Mouse (Mus musculus) monocyte, adult 2 months (primary cell): Measurements from ENCODE around the gene Aste1.

Experiments
- DNase-seq, 2 experiments: peaks; one replicate each; pipeline ENCODE4 v3.0.0; 2022; ENCODE audit warnings: low spot score in 2 of 2, low read depth in 1 of 2

The Aste1 gene

GRCm38 (mm10) chr9:105395218-105395627, at the start of gene Aste1, which contains the start of gene Nek11:
Aste1 (plus strand) TSS chr9:105395392.
Nek11 (minus strand) TSS chr9:105395524.
- DNase-seq, result peak; percentile 89 to 91

GRCm38 (mm10) chr9:105348242-105349031, 46.8 kb upstream of the Aste1 start:
- no peak for DNase-seq

GRCm38 (mm10) chr9:105349034-105349433, 46.2 kb upstream of the Aste1 start:
- no peak for DNase-seq

DNA sequence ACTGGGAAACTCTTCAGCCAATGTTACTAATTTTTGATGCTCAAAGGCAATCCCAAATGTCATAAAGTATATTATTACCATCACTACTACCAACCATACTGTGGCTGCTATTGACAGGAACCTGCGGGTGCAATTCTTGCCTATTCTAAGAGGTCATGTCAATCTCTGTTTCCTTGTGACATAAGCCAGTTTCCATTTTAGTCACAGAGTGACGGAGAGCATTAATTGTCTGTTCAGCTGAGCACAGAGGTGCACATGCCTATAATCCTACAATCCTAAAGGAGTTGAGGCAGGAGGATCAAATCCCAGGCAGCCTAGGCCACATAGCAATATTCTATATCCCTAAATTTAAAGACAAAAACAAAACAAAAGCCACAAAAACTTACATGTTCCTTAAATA, 33.0 kb upstream of the Aste1 start:
- no peak for DNase-seq

DNA sequence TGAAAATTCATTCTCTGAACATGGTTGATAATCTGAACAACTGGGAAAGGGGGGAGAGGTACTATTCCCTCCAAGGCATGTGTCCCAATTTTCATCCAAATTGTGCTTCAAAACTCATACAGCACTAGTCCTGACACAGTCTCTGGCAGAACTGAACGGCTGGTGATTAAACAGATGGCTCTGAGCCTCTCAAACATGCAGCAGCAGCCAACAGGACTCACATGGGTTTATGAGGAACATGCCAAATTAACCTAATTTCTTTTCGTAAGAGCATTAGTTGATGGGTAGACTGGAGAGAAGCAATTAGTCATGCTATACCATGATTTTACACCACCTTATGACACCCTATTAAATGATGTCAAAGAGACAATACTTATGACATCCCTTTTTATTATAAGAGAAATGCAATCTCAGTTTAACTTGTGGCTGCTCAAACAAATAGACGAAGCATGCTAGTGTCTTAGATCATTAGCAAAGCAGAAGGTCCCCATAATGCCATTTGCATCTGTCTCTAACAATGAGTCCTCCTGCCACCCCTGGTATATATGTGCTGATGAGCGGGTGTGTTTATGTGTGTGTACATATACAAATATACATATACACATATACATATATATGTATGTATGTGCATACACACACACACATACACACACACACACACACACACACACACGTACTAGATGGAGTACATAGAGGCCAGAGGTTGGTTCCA, 31.5 kb upstream of the Aste1 start:
- DNase-seq, result no peak

GRCm38 (mm10) chr9:105366199-105366598, 29.0 kb upstream of the Aste1 start:
- DNase-seq, result no peak

GRCm38 (mm10) chr9:105368605-105369004, 26.6 kb upstream of the Aste1 start:
- DNase-seq, result no peak

GRCm38 (mm10) chr9:105374361-105374760, 20.8 kb upstream of the Aste1 start:
- DNase-seq, result no peak

GRCm38 (mm10) chr9:105376411-105376810, 18.8 kb upstream of the Aste1 start:
- no peak for DNase-seq

DNA sequence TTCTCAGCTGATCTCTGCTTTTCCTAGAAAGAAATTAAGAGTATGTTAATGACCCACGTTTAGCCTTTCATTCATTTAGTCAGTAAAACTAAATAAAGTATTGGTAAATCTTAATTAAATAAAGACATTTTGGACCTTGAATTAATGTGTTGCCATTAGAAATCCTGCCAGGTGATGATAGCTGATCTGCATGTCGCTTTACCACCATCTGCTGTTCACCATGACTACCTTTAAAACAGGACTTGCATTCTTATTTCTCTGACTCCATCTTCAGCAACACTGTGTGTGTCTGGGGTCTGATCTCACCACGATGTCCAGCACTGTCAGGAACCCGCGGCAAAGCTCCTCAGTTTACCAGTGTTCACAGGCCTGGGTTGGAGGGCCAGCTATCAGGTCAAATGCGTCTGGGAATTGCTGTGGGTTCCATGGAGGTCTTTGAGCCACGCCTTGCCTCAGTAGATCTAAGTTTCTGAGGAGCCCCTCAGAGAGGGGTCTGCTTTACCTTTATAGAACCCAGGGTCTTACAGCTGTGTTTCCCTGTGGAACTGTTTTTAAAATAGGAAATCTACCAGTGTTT, 18.1 kb upstream of the Aste1 start:
- DNase-seq, result no peak

DNA sequence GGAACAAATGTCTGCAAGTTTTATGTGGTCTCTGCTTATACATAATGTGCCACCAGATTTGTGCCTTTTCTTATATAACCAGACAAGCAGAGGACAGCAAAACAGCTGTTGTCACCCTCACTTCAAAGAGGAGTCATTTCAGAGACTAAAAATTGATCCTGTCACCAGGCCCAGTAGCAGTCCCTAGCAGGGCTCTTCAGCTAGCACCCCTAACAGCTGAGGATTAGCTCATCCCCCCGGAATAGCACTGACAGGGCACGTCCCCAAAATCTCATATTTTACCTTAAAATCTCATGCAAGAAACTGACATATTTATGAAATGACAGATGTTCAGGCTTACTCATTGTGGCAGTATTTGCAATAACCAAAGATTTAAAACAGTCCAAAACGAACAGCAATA, 17.6 kb upstream of the Aste1 start:
- DNase-seq, result no peak

DNA sequence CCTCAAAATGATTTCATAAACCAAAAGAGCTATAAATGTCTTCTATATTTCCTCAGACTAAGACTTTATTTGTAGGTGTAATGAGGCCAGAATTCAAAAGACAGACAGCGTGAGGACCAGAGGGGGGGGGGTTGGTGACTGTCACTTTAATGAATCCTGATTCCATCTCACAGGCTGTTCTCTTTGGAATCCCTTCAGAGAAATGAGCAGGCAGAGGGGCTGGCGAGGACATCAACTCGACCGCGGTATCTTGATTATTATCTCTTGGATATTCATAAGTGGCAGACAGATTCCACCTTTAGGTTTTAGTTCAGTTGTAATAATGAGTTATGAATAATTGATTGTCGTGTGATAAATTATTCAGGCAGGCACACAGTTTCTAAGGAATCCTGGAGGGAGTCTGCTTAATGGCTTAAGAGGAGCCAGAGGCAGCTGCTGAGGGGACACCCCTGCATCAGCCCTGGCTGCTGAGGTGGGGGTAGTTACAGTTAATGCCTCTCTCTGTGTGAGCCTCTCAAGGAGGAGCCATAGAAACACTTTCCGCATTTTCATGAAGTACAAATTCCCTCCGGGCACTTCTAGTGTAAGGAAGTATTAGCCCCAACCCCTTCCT, 15.6 kb upstream of the Aste1 start:
- no peak for DNase-seq

- no peak for DNase-seq
Measured at GRCm38 (mm10) chr9:105387403-105387802, 7.8 kb upstream of the Aste1 start.

- peak; percentile 17 to 41 for DNase-seq
Measured at GRCm38 (mm10) chr9:105389289-105389688, 5.9 kb upstream of the Aste1 start.

GRCm38 (mm10) chr9:105390616-105391015, 4.6 kb upstream of the Aste1 start:
- no peak for DNase-seq

- DNase-seq, result no peak
Measured at GRCm38 (mm10) chr9:105394720-105395119, 472 bp upstream of the Aste1 start.

- DNase-seq, result no peak
Measured at GRCm38 (mm10) chr9:105408549-105408948, 13.4 kb downstream of the Aste1 start.

DNA sequence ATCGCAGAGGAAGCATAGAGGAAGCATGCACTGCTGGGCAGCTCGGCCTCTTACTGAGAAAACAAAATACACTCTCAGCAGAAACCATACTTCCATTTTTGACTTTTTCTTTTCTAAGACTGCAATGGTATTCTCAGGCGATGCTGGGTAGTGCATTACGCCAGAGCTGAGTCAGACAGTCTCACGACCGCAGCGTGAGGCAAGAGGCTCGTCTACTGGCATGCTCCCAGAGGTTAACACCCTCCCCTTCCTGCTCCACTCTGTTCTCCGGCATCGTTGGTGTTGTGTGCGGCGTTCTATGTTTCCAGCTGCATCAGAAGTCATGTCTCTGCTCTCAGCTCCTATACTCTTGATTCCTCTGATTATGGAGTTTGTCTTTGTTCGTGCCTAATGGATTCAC, 63.8 kb downstream of the Aste1 start:
- DNase-seq, result peak; percentile 5 to 19

- DNase-seq, result no peak
Measured at GRCm38 (mm10) chr9:105461496-105461895, 66.3 kb downstream of the Aste1 start.
